Mouse (Mus musculus) neutrophil, adult 65 days (primary cell): Measurements from ENCODE around the gene Gm13290. TPM values are rescaled to one million over a fixed set of nuclear protein-coding genes. Genes with fewer than 3 reads are reported as not detected.

ENCODE experiments used
- total RNA-seq: library from RNA; stranded (reverse); gene quantifications from 2 replicates; pipeline ENCODE4 v1.2.4, GENCODE M21; 2023

Gene Gm13290
- total RNA-seq = 0.54 TPM in 1 of 2 replicates, not detected in the other

GRCm38 (mm10) chr4:88773534-88773933 is at the start of gene Gm13290:
Gene Gm13290, plus strand, starts transcription at chr4:88773834.

GRCm38 (mm10) chr4:88754818-88755340 is 18.8 kb upstream of the Gm13290 start, which contains the start of gene Gm13271:
Gene Gm13271, plus strand, starts transcription at chr4:88754868.

GRCm38 (mm10) chr4:88759610-88760268 is 13.9 kb upstream of the Gm13290 start, which contains the start of gene Gm13283:
Gene Gm13283, plus strand, starts transcription at chr4:88760119.

GRCm38 (mm10) chr4:88776622-88777021 is 3.0 kb downstream of the Gm13290 start, which contains the start of gene Gm13289:
Gene Gm13289, plus strand, starts transcription at chr4:88776922.

GRCm38 (mm10) chr4:88779550-88779949 is 5.9 kb downstream of the Gm13290 start, which contains the start of gene Gm13272:
Gene Gm13272, plus strand, starts transcription at chr4:88779850.

GRCm38 (mm10) chr4:88781831-88782230 is 8.2 kb downstream of the Gm13290 start, which contains the start of gene Ifnz:
Gene Ifnz, plus strand, starts transcription at chr4:88782131.

GRCm38 (mm10) chr4:88785409-88785808 is 11.8 kb downstream of the Gm13290 start, which contains the start of gene Gm13276:
Gene Gm13276, plus strand, starts transcription at chr4:88785709.

GRCm38 (mm10) chr4:88788402-88788801 is 14.8 kb downstream of the Gm13290 start, which contains the start of gene Gm13277:
Gene Gm13277, plus strand, starts transcription at chr4:88788632.

GRCm38 (mm10) chr4:88791250-88791649 is 17.6 kb downstream of the Gm13290 start, which contains the start of gene Gm13278:
Gene Gm13278, plus strand, starts transcription at chr4:88791550.

GRCm38 (mm10) chr4:88793936-88794675 is 20.5 kb downstream of the Gm13290 start, which contains the start of gene Gm13275:
Gene Gm13275, plus strand, starts transcription at chr4:88794487.

GRCm38 (mm10) chr4:88797097-88797496 is 23.5 kb downstream of the Gm13290 start, which contains the start of gene Gm13279:
Gene Gm13279, plus strand, starts transcription at chr4:88797397.

GRCm38 (mm10) chr4:88799365-88799764 is 25.7 kb downstream of the Gm13290 start, which contains the start of gene Gm13285:
Gene Gm13285, plus strand, starts transcription at chr4:88799665.

GRCm38 (mm10) chr4:88802954-88803353 is 29.3 kb downstream of the Gm13290 start, which contains the start of gene Gm13287:
Gene Gm13287, plus strand, starts transcription at chr4:88803254.

GRCm38 (mm10) chr4:88805231-88805630 is 31.6 kb downstream of the Gm13290 start, which contains the start of gene Gm13288:
Gene Gm13288, plus strand, starts transcription at chr4:88805531.

GRCm38 (mm10) chr4:88815928-88816327 is 42.3 kb downstream of the Gm13290 start, which contains the start of gene Ifna7:
Gene Ifna7, plus strand, starts transcription at chr4:88816228.

GRCm38 (mm10) chr4:88819659-88820058 is 46.0 kb downstream of the Gm13290 start, which contains the start of gene Ifna11:
Gene Ifna11, plus strand, starts transcription at chr4:88819959.

Other genes with a start within 250 kb of the Gm13290 start
- gene Ifna15, start 215.6 kb upstream of the Gm13290 start, total RNA-seq = not detected in 2 replicates
- not detected in 2 replicates for gene Ifna14, start 202.0 kb upstream of the Gm13290 start, total RNA-seq
- not detected in 2 replicates for gene Ifna9, start 181.4 kb upstream of the Gm13290 start, total RNA-seq
- gene Ifna12, start 170.5 kb upstream of the Gm13290 start, total RNA-seq = not detected in 2 replicates
- not detected in 2 replicates for gene C87499, start 139.4 kb upstream of the Gm13290 start, total RNA-seq
- not detected in 2 replicates for gene Ifna13, start 129.4 kb upstream of the Gm13290 start, total RNA-seq
- gene Ifna16, start 96.9 kb upstream of the Gm13290 start, total RNA-seq = not detected in 2 replicates
- not detected in 2 replicates for gene Ifna2, start 89.9 kb upstream of the Gm13290 start, total RNA-seq
- gene Ifnab, start 82.5 kb upstream of the Gm13290 start, total RNA-seq = not detected in 2 replicates
- 0.63 TPM in 1 of 2 replicates, not detected in the other for gene Gm26566, start 52.0 kb upstream of the Gm13290 start, total RNA-seq
- gene Klhl9, start 51.4 kb upstream of the Gm13290 start, total RNA-seq = 48.2 and 49.4 TPM in 2 replicates
- not detected in 2 replicates for gene Gm13271, start 19.0 kb upstream of the Gm13290 start, total RNA-seq
- not detected in 2 replicates for gene Gm13283, start 13.7 kb upstream of the Gm13290 start, total RNA-seq
- not detected in 2 replicates for gene Gm13289, start 3.1 kb downstream of the Gm13290 start, total RNA-seq
- not detected in 2 replicates for gene Gm13272, start 6.0 kb downstream of the Gm13290 start, total RNA-seq
- gene Ifnz, start 8.3 kb downstream of the Gm13290 start, total RNA-seq = not detected in 2 replicates
- not detected in 2 replicates for gene Gm13276, start 11.9 kb downstream of the Gm13290 start, total RNA-seq
- not detected in 2 replicates for gene Gm13277, start 14.8 kb downstream of the Gm13290 start, total RNA-seq
- gene Gm13278, start 17.7 kb downstream of the Gm13290 start, total RNA-seq = not detected in 2 replicates
- gene Gm13275, start 20.7 kb downstream of the Gm13290 start, total RNA-seq = not detected in 2 replicates
- gene Gm13279, start 23.6 kb downstream of the Gm13290 start, total RNA-seq = not detected in 2 replicates
- gene Gm13285, start 25.8 kb downstream of the Gm13290 start, total RNA-seq = 0.45 TPM in 1 of 2 replicates, not detected in the other
- not detected in 2 replicates for gene Gm13287, start 29.4 kb downstream of the Gm13290 start, total RNA-seq
- not detected in 2 replicates for gene Gm13288, start 31.7 kb downstream of the Gm13290 start, total RNA-seq
- not detected in 2 replicates for gene Ifna7, start 42.4 kb downstream of the Gm13290 start, total RNA-seq
- gene Ifna11, start 46.1 kb downstream of the Gm13290 start, total RNA-seq = not detected in 2 replicates
- gene Ifna6, start 53.6 kb downstream of the Gm13290 start, total RNA-seq = not detected in 2 replicates
- not detected in 2 replicates for gene Ifna5, start 61.7 kb downstream of the Gm13290 start, total RNA-seq
- gene Ifna4, start 68.0 kb downstream of the Gm13290 start, total RNA-seq = not detected in 2 replicates
- not detected in 2 replicates for gene Ifna1, start 76.3 kb downstream of the Gm13290 start, total RNA-seq
- gene Ifne, start 106.4 kb downstream of the Gm13290 start, total RNA-seq = not detected in 2 replicates